Mouse (Mus musculus) inflammation-experienced regulatory T-cells, adult 6 months (primary cell): ENCODE results near the gene B9d2. TPM values are rescaled to one million over a fixed set of nuclear protein-coding genes. Genes with fewer than 3 reads are reported as not detected.
"Not testable (repeated sequence)": the region's sequence is repeated elsewhere in the genome, so short reads cannot be mapped to it uniquely, and the experiment has no call there.

Experiments used
- ATAC-seq: one replicate; pipeline ENCODE4 v1.8.0; 2017
- polyA plus RNA-seq, 3 experiments: library from polyadenylated mRNA; unstranded; fragments of 100-300 nt; shearing (Covaris generic); gene quantifications; one replicate each; pipeline ENCODE4 v1.2.1; 2017

B9d2 gene
- polyA plus RNA-seq, 3 experiments from 2014 or later: 55.9 to 76.1 (median 57.2) TPM

- ATAC-seq: no peak
Measured at GRCm38 (mm10) chr7:25704716-25705364, 24.3 kb downstream of the B9d2 start.

DNA sequence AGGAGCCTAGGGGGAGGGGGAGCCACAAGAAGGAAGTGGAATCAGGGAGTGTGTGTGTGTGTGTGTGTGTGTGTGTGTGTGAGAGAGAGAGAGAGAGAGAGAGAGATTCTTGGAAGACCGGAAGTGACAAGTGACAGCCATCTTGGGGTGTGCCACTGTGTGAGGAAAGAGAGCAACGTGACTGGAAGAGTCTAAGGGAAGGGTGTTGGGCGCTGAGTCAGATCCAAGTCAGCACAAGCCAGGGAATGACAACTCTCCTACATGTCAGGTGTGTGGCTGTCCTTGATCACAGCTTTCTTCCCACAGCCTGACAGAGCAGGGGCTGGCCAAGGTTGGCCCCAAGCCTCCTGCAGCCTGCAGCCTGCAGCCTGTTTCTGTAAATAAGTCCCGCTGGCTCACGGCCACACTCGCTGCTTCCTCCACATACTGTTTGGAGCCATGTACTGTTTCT lies 25.2 kb downstream of the B9d2 start:
- ATAC-seq: peak; percentile 12

DNA sequence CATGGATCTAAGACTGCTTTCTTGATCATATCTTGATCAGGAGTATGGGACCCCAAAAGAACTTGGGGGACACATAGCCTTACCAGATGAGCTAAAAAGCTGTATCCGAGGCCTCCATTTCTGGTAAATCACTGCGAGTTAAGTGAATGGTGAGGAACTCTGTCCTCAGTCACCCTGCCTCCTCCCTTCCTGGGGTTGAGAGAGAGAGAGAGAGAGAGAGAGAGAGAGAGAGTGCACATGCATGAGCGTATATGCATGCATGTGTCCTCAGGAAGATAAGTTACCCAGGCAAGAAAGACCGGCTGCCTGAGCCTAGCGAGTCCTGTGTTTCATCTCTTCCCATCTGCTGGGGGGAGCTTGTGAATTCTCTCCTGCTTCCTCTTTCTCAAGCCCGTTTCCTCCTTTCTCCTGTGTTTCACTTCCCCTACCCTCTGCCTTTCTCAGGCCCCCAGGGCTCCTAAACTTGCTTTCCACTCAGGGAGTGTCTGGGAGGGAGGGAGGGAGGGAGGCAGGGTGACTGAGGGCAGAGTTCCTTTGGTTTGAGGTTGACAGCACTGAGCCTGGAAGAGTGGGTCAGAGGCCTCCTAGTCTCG lies 26.1 kb downstream of the B9d2 start:
- ATAC-seq: no peak

DNA sequence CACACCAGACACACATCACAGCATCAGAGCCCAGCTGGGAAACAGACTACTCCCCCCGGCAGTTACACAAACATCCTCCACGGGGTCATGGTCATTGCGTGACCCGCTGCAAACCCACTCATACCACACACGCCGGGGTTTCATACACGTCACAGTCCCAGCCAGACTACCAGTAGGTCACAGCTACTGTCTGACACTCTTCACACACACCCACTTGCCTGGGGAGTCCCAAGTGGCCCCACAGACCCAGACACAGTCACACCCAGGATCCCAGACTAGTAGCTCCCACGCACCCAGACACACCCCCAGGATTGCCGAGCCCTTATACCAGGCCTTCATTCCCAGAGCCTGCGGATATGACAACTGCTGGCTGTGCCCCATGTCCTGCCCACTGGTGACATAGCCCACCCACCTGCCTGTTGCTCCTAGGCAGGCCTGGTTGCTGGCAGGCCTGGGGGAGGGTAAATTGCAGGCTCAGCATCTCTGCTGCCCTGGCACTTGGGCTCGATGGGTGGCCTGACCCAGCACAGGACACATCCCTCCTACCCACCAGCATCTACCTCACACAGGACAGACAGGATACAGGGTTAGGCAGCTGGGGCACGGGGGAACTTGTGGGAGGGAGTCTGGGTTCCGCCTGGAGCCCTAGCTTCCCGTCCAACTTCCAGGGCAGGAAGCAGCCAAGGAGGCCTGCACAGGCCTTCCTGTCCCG lies 27.2 kb downstream of the B9d2 start:
- peak; percentile 56 for ATAC-seq

- ATAC-seq: no peak
Measured at GRCm38 (mm10) chr7:25709961-25710360, 29.4 kb downstream of the B9d2 start.

GRCm38 (mm10) chr7:25710519-25711130 lies 30.0 kb downstream of the B9d2 start:
- ATAC-seq: peak; percentile 35

GRCm38 (mm10) chr7:25711165-25711564 lies 30.6 kb downstream of the B9d2 start:
- no peak for ATAC-seq

DNA sequence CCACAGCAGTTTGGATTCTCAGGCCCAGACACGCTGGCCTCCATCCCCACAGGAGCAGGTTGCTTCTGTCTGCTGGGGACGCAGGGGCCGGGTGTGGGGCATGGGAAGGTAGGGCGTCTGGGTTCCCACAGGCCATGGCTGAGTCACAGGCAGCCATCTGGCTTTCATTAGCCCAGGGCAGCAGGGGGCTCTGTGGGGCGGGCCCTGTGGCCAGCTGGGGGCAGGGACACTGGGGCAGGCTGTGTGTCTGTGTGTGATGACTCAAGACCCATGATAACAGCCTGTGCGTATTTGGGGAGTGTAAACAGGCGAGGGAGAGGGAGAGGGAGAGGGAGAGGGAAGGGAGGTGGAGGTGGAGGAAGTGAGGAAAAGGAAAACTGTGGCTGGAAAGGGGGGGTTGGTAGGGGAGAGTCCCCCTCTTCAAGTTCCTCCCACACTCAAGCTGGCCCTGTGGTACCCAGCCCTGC lies 31.2 kb downstream of the B9d2 start:
- ATAC-seq: no peak

DNA sequence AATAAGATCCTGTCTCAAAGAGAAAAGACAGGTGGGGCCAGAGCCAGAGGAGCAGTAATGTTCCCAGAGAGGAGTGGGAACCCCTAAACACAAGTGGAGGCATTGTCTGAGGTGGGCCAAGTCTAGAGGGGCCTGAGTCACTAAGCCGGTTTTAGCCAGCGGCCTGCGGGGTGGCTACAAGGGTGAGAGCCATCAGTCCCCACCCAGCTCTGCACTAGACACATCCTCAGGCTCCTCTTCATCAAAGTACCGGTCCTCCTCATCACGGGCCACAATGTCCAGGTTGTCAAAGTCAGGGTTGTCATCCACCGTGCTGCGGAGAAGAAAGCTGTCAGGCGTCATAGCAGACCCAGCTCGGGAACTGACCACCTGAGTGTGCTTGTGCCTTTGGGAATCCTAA lies 32.2 kb downstream of the B9d2 start:
- no peak for ATAC-seq

DNA sequence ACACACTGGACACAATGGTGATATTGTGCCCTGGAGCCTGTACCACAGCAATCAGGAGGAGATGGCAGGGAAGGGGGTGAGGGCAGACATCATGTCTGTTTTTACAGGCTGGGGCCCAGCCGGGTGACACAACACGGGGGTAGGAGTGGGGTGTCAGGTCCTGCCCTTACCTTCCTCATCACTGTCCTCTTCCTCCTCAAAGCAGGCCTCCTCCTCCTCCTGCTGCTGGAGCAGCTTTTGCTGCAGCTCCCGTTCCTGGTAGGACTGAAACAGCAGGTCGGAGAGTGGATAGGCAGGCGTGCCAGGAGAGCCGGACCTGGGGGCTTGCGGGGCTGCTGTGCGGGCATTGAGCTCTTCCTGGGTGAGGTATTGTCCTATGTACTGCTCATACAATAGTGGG lies 34.0 kb downstream of the B9d2 start:
- no peak for ATAC-seq

DNA sequence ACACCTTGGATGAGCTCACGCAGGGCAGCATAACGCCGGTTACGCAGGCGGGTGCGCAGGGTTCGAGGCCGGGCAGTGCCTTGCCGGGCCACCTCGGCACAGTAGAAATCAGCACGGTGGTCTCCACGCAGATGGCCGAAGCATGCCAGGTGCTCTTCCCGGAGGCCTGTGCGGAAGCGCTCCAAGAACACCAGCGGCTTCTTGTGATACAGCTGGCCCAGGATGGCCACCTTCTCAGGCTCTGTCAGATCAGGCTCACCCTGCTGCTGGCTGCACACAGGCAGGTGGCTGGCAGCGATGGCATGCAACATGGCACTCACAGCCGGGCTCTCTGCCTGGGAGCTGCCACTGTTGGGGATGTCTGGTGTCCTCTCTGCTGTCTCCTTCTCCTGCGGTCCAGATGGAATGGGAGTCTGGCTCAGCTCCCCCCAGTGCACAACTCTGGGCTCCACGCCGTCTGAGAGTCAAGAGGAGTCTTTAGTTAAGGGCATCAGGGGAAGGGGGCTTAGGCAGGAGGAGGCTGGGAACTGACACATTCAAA lies 35.2 kb downstream of the B9d2 start:
- no peak for ATAC-seq

- no peak for ATAC-seq
Measured at GRCm38 (mm10) chr7:25717478-25717877, 36.9 kb downstream of the B9d2 start.

DNA sequence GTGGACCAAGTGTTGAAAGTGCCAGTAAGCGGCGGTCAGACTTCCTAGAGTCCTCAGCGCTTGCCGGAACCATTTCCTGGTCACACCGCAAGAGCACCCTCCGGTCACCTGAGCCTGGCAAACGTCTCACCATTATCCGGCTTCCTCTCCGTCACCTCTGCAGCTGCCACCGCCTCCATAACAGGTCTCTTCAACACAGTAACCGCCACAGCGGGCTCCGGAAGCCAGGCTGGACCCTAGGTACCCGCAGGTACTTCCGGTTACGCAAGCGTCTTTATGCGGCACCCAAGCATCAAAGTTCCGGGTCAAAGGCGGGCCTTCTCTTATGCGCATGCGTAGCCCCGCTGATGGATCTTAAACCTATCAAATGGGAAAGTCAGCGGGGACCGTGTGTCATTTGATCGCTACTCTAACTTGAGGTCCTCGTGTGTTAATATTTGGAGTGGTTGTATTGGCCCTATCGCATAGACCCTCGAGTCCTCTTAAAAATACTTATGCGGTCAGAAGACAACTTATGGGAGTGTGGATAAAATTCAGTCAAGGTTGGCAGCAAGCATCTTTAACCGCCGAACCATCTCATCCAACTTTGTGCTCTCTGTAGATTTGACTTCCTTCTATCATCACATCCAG lies 38.3 kb downstream of the B9d2 start, which contains the start of gene Ccdc97:
Ccdc97 (minus strand) TSS at position 301 of the 630 bp plus-strand sequence.
- ATAC-seq: peak; percentile 95

GRCm38 (mm10) chr7:25719761-25720610 lies 39.4 kb downstream of the B9d2 start:
- no peak for ATAC-seq

DNA sequence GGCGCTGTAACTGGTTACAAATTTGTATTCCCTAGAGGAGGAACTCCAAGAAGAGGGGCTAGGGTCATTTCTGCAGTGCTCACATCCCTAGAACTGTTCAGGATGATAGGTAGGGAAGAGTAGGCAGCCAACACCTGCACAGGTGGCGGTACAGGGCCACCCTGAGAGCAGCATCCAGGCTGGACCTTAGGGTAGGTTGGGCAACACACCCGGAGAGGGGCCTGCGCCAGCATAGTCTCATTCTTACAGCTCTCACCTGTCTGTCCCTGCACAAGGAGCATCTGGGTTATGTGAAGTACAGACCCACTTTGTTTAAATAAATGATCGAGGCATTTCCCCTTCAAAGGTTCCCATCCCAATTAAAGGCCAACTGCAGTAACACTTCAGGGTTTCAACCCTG lies 40.2 kb downstream of the B9d2 start:
- ATAC-seq: no peak

DNA sequence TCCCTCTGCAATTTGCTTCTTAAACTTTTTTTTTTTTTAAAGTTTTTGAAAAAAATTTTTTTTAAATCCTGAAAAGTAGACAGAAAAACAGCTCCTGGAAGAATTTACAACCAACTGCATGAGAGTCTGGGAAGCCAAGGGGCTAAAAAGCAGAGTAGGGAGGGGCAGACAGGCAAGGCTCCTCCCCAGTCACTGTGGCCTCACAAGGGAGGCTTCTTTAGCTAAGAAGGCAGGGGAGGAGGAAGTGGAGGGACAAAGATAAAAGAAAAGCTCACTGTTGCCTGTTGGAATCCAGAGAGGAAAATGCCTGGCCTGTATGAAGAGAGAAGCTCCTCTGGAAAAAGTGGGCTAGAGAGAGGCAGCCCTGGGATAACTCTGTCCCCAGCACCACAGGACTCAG lies 41.2 kb downstream of the B9d2 start:
- not testable (repeated sequence) for ATAC-seq

DNA sequence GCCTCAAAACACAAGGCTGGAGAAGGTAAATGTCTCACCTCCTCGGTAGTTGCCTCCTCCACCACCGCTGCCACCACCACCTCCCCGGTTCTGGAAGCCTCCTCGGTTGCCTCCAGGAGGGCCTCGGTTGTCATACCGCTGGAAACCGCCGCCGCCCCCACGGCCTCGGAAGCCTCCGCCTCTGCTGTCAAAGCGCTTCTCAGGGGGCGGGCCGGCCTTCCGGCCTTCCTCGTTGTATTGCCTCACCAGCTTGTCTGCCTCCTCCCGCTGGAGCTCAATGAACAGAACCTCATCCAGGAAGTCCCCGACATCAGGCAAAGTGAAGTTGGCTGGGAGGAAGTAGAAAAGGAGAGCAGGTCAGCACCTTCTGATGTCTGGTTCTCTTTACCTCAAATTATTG lies 45.3 kb downstream of the B9d2 start:
- ATAC-seq: no peak

DNA sequence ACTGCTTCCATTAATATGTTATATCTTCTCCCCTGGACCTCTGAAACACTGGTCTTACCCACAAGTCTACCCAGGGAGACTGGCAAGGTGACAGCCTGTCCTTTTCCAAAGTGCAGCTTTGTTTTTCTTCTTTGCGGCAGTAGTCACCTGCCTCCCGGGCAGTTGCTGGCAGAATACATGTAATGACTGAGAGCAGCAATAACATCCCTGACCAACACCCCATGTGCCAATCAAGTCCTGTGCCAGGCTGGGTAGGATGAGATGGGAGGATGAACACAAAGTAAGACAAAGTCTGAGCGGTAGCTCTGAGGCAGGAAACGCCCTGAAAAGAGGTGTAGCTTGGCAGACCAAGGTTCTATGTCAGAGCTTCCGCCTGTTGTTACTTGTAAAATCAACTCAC lies 47.2 kb downstream of the B9d2 start:
- ATAC-seq: no peak

- no peak for ATAC-seq
Measured at GRCm38 (mm10) chr7:25729396-25729795, 48.8 kb downstream of the B9d2 start.

DNA sequence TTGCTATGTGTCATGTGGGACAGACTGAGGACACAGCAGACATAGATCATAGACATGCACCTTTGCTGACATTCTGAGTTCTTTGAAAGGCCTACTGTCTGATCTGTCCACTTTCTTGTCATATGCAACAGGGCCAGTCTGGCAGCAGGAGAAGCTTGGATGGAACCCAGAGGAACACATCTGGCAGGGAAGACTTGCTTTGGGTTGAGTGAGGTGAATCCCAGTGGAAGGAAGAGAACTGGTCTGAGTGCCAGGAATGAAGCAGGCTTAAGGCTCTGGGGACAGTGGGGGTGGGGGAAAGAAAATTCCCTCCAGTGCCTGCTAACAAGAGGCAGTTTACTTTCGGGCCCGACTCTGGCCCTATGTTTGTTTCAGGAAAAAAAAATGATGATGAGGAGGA lies 49.3 kb downstream of the B9d2 start:
- ATAC-seq: no peak

- no peak for ATAC-seq
Measured at GRCm38 (mm10) chr7:25731294-25732055, 50.9 kb downstream of the B9d2 start.
